Mouse (Mus musculus) fat pad, adult 2 months (tissue): ENCODE data around the gene Tmc8.
"Not testable (repeated sequence)": the region's sequence is repeated elsewhere in the genome, so short reads cannot be mapped to it uniquely, and the experiment has no call there.

ENCODE experiments used
- DNase-seq: peaks from one replicate; pipeline ENCODE4 v3.0.0-alpha.2; 2011; ENCODE audit warnings: low read depth, low spot score; ENCODE audit errors: extremely low read depth

The Tmc8 gene

DNA sequence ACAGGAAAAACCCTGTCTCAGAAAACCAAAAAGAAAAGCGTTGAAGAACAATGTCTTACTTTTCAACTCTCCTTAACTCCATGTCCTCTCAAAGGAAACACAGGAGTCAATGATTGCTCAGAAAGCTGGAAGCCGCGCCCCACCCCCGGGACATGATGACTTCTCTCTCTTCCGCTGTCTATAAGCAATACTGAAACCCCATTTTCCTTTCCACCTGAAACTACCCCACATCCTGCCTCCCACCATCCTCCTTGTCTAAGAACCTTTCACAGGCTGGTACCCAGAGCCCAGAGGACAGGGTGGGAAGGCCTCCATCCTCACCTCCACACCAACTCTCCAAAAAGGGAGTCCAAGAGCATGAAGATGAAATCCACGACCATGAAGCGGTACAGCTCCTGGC is 9.5 kb upstream of the Tmc8 start:
- no peak for DNase-seq

- DNase-seq: no peak
Measured at GRCm38 (mm10) chr11:117774925-117775324, 7.0 kb upstream of the Tmc8 start.

GRCm38 (mm10) chr11:117775540-117775939 is 6.3 kb upstream of the Tmc8 start:
- DNase-seq: no peak

GRCm38 (mm10) chr11:117776085-117776792 is 5.6 kb upstream of the Tmc8 start:
- DNase-seq: no peak

GRCm38 (mm10) chr11:117777111-117777510 is 4.8 kb upstream of the Tmc8 start:
- no peak for DNase-seq

DNA sequence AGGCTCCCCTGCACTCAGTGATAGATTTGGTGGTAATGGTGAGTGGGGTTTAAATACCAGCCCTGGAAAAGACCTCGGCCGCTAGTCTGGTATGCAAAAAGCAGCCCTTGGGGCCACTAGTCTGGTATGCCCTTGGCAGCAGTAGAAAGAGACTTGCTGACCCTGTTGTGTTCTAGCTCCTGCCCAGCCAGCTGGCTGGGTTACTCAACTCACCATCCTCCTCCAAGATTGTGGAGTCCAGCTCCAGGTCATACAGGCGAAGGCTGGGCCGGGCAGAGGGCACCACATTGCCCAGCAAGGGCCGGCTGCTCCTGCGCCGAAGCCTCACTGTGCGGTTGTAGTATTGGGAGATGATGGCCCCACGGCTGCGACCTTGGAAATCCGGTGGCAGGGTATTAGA is 3.8 kb upstream of the Tmc8 start:
- no peak for DNase-seq

- no peak for DNase-seq
Measured at GRCm38 (mm10) chr11:117778851-117779433, 2.9 kb upstream of the Tmc8 start.

GRCm38 (mm10) chr11:117779434-117780198 is 2.3 kb upstream of the Tmc8 start:
- no peak for DNase-seq

DNA sequence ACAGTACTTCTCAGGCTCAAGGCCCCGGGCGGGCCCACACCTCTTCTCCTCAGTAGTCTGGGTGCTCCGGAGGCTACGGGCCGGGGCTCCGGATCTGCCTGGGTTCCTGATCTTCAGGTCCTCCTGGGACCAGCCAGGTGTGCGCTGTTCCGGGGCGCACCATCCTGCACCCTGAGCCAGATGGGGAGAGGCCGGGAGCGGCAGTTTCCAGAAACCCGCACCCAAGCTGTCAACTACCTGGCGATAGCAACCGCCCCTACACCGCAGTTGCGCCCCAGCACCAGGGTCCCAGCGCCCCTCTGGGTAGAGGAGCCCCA is 1.7 kb upstream of the Tmc8 start:
- no peak for DNase-seq

GRCm38 (mm10) chr11:117780582-117781111 is 1.2 kb upstream of the Tmc8 start:
- DNase-seq: peak; percentile 100

DNA sequence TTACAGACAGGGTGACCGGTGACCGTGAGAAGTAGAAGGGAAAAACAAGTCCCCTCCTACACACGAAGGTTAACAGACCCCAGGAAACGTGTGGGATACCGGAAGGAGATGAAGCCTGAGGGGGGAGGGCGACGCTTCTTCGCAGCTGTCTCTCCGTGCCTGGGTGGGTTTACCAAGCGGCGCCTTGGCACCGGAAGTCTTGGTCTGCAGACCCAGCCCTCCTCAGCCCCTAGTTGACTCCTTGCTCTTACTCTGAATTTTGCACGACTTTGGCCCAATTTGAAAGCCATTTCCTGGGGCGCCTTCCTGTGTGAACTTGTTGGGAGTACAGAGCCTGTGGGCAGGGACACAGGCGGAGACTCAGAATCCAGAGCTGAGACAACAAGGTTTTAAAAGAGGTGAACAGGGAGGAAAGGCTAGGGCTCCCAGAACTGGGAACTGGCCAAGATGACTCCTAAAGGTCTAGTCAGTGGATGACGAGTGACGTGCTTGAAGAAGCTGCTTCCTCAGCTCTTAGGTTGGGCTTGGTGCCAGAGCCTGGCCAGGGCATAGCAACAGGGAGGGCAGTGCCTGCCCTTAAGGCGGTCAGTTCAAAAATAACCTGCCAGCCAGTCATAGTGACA is 566 bp upstream of the Tmc8 start:
- DNase-seq: no peak

GRCm38 (mm10) chr11:117782705-117783034 is 794 bp downstream of the Tmc8 start:
- DNase-seq: no peak

DNA sequence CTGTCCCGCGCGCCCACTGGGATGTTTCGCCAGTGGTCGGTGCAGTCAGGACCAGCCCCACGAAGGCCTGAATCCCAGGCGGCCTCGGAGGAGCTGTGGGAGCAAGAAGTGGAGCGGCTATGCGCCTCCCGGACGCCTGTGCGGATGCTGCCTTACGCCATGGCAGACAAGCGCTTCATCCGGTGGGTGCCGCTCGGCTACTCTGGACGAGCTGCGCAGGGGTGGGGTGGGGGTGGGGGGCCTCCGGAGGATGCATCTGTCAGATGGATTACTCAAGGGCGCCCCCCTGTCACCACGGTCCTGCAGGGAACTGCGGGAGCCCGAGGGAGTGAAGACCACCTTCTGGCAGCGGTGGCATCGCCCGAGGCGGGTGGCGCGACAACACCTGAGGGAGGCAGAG is 1.2 kb downstream of the Tmc8 start:
- no peak for DNase-seq

DNA sequence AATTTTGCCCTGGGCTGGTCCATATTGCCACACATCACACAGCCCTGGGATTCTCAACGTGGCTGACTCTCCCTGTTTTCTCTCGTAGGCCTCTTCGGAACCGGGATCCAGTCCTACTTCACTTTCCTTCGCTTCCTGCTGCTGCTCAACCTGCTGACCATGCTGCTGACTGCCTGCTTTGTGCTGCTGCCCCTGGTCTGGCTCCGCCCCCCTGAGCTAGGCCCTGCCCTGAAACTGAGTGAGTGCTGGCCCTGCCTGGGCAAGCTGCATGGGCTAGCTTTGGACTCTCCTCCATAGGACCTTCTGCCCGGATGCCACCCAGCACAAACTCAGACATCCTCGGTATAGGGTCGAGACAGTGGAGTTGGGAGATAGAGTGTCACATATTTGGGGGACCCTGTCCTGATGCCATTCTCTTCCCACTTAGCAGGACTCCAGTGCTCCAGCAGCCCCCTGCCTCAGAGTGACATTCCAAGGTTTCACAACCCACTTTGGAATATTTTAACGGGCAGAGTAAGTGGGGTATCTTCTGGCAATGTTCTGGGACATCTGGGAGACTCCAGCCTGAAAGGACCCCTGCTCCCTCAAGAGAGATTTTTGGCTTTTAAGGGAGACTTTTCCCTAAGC is 1.9 kb downstream of the Tmc8 start:
- DNase-seq: no peak

DNA sequence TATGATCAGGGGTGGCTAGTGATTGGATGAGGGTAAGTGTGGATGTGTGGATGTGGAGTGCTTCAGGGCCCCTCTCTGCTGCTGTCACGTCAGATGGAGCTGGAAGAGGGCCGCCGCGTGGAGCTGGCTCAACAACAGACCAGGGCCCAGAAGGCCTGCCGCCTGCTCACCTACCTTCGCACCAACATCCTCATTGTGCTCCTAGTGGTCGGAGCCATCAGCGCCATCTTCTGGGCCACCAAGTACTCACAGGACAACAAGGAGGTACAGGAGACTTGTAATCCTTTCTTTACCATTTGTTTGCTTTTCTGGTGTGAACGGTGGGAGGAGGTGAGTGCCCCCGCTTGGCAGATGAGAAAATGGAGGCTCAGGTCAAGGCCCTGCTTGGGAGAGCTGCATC is 4.4 kb downstream of the Tmc8 start:
- no peak for DNase-seq

DNA sequence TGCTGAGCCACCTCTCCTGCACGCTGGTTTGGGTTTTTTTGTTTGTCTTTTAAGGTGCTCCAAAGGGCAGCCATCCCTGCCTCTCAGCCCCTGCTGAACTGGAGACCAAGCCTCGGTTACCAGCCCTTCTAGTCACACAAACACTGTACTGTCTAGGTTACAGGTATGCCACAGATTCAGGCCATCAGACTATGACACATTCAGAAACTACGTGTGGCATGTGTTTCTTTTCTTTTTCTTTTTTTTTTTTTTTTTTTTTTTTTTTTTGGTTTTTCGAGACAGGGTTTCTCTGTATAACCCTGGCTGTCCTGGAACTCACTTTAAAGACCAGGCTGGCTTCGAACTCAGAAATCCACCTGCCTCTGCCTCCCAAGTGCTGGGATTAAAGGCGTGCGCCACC is 6.6 kb downstream of the Tmc8 start:
- not testable (repeated sequence) for DNase-seq

GRCm38 (mm10) chr11:117790286-117790685 is 8.4 kb downstream of the Tmc8 start:
- no peak for DNase-seq

GRCm38 (mm10) chr11:117790703-117791440 is 9.0 kb downstream of the Tmc8 start:
- no peak for DNase-seq

DNA sequence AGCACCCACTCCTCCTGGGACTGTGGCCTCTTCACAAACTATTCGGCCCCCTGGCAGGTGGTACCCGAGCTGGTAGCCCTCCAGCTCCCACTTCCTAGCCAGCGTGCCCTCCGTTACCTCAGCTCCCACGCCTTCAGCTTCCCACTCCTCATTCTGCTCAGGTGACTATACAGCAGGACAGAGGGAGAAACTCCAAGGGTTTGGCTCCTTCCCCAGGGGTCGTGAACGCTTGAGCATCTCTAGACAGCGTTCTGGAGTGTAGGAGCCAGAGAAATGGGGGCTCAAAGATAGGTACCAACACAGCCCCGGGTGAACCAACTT is 9.5 kb downstream of the Tmc8 start:
- DNase-seq: no peak

DNA sequence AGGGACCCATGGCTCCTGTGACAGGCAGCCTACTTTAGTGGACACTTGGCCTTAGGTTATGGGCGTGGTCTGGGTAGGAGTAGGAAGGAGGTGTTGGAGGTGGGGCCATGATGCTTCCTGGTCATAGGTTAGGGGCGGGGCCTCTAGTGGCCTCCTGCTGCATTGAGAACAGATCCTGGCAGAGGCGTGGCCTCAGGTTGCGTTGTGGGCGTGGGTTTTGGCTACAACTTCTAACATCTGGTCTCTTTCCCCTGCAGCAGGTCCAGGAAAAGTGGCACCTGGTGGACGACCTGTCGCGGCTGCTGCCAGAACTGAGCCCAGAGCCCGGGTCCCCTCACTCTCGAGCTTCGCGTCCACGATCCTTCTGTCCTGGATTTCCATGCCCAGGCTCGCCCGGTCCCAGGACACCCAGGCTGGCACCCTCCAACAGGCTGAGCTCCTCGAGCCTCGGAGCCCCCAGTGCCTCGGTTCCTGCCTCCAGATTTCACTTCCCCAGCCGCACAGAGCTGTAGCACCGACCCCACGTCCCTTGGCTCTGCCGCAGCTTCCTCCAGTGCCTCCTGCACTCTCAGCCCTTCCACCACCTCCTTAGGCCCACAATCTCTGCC is 10.5 kb downstream of the Tmc8 start:
- DNase-seq: no peak
